Mouse (Mus musculus) MEL (cell line): ENCODE data around the gene Creb1. TPM values are rescaled to one million over a fixed set of nuclear protein-coding genes. Genes with fewer than 3 reads are reported as not detected.

Experiments used
- DNase-seq: peaks from one replicate; pipeline ENCODE4 v3.0.0; 2011; ENCODE audit warnings: low read depth, low spot score
- H3K27ac ChIP-seq: 2 replicates; pipeline ENCODE4 v1.5.1; 2012; ENCODE audit warnings: low read depth, mild to moderate bottlenecking, control low read depth, low read length, moderate library complexity; ENCODE audit not compliant: control insufficient read depth
- H3K27me3 ChIP-seq, 2 experiments: fragments of 150-350 bp in 1 of 2; sonication (generic) in 1 of 2; 2 replicates each; pipeline ENCODE4 v1.6.1; 2012; ENCODE audit warnings: low read length in 2 of 2, mild to moderate bottlenecking in 2 of 2, improper control_type of control experiment in 1 of 2, moderate library complexity in 1 of 2; ENCODE audit not compliant: insufficient read depth in 2 of 2, control insufficient read depth in 1 of 2
- H3K36me3 ChIP-seq, 2 experiments: 2 replicates each; pipeline ENCODE4 v1.6.1; 2012 to 2014; ENCODE audit warnings: low read length in 2 of 2, improper control_type of control experiment in 1 of 2, inconsistent platforms in 1 of 2, mild to moderate bottlenecking in 1 of 2; ENCODE audit not compliant: insufficient read depth in 2 of 2, control insufficient read depth in 1 of 2
- H3K4me1 ChIP-seq, 2 experiments: fragments of 150-350 bp in 1 of 2; sonication (generic) in 1 of 2; 2 replicates each; pipeline ENCODE4 v1.6.1; 2012; ENCODE audit warnings: low read length in 2 of 2, improper control_type of control experiment in 1 of 2, mild to moderate bottlenecking in 1 of 2; ENCODE audit not compliant: insufficient read depth in 2 of 2, control insufficient read depth in 1 of 2
- H3K4me3 ChIP-seq, 2 experiments: fragments of 150-350 bp in 1 of 2; sonication (generic) in 1 of 2; 2 replicates each; pipeline ENCODE4 v1.5.1; 2012; ENCODE audit warnings: low read depth in 2 of 2, low read length in 2 of 2, mild to moderate bottlenecking in 2 of 2, moderate library complexity in 2 of 2, control low read depth in 1 of 2, improper control_type of control experiment in 1 of 2; ENCODE audit not compliant: control insufficient read depth in 1 of 2, insufficient read depth in 1 of 2
- H3K79me2 ChIP-seq: 2 replicates; pipeline ENCODE4 v1.6.1; 2012; ENCODE audit warnings: mild to moderate bottlenecking, low read length, moderate library complexity; ENCODE audit not compliant: control insufficient read depth, poor library complexity, insufficient read depth
- H3K9ac ChIP-seq: 2 replicates; pipeline ENCODE4 v1.6.1; 2012; ENCODE audit warnings: low read depth, mild to moderate bottlenecking, control low read depth, low read length, moderate library complexity; ENCODE audit not compliant: control insufficient read depth, poor library complexity, severe bottlenecking
- H3K9me3 ChIP-seq: fragments of 150-350 bp; sonication (generic); replicated peaks from 2 replicates; pipeline ENCODE4 v1.6.1; 2012; ENCODE audit warnings: mild to moderate bottlenecking, low read length, improper control_type of control experiment, moderate library complexity; ENCODE audit not compliant: insufficient read depth
- CHD1 ChIP-seq: IDR thresholded peaks from 2 replicates; pipeline ENCODE4 v1.6.1; 2012; ENCODE audit warnings: low read depth, mild to moderate bottlenecking, inconsistent platforms, low read length, improper control_type of control experiment
- E2F4 ChIP-seq: IDR thresholded peaks from 2 replicates; pipeline ENCODE4 v1.6.1; 2011; ENCODE audit warnings: low read depth, low read length, improper control_type of control experiment, borderline replicate concordance
- ETS1 ChIP-seq: IDR thresholded peaks from 2 replicates; pipeline ENCODE4 v1.6.1; 2012; ENCODE audit warnings: low read depth, mild to moderate bottlenecking, inconsistent platforms, low read length, improper control_type of control experiment, moderate library complexity
- GABPA ChIP-seq: IDR thresholded peaks from 2 replicates; pipeline ENCODE4 v1.6.1; 2012; ENCODE audit warnings: low read depth, mild to moderate bottlenecking, inconsistent platforms, low read length, improper control_type of control experiment, moderate library complexity
- GATA1 ChIP-seq: IDR thresholded peaks from 2 replicates; pipeline ENCODE4 v1.6.1; 2011; ENCODE audit warnings: low read depth, low read length, improper control_type of control experiment
- HCFC1 ChIP-seq: IDR thresholded peaks from 2 replicates; pipeline ENCODE4 v1.6.1; 2012; ENCODE audit warnings: low read depth, mild to moderate bottlenecking, inconsistent platforms, low read length, improper control_type of control experiment, moderate library complexity
- JUND ChIP-seq: IDR thresholded peaks from 2 replicates; pipeline ENCODE4 v1.6.1; 2011; ENCODE audit warnings: low read depth, mild to moderate bottlenecking, improper control_type of control experiment, low read length
- KAT2A ChIP-seq: conservative IDR thresholded peaks from 2 replicates; pipeline ENCODE4 v1.6.1; 2012; ENCODE audit warnings: low read depth, low read length, improper control_type of control experiment, inconsistent platforms
- MAFK ChIP-seq: IDR thresholded peaks from 2 replicates; pipeline ENCODE4 v1.6.1; 2011; ENCODE audit warnings: low read depth, mild to moderate bottlenecking, low read length, improper control_type of control experiment, borderline replicate concordance
- MAZ ChIP-seq: IDR thresholded peaks from 2 replicates; pipeline ENCODE4 v1.6.1; 2012; ENCODE audit warnings: low read depth, mild to moderate bottlenecking, inconsistent platforms, low read length, improper control_type of control experiment
- MXI1 ChIP-seq: IDR thresholded peaks from 2 replicates; pipeline ENCODE4 v1.6.1; 2011; ENCODE audit warnings: mild to moderate bottlenecking, low read depth, low read length, improper control_type of control experiment
- MYB ChIP-seq: IDR thresholded peaks from 2 replicates; pipeline ENCODE4 v1.6.1; 2011; ENCODE audit warnings: mild to moderate bottlenecking, low read depth, low read length, improper control_type of control experiment
- NRF1 ChIP-seq: IDR thresholded peaks from 2 replicates; pipeline ENCODE4 v1.6.1; 2014; ENCODE audit warnings: low read depth, mild to moderate bottlenecking, inconsistent platforms, low read length, improper control_type of control experiment, moderate library complexity; ENCODE audit not compliant: poor library complexity, insufficient read depth, severe bottlenecking
- POLR2A ChIP-seq, 2 experiments: IDR thresholded peaks; 2 replicates each; pipeline ENCODE4 v1.6.1; 2011 to 2012; ENCODE audit warnings: low read length in 2 of 2, mild to moderate bottlenecking in 2 of 2, control low read depth in 1 of 2, improper control_type of control experiment in 1 of 2, low read depth in 1 of 2, moderate library complexity in 1 of 2; ENCODE audit not compliant: control insufficient read depth in 1 of 2, insufficient read depth in 1 of 2, poor library complexity in 1 of 2
- SIN3A ChIP-seq: IDR thresholded peaks from 2 replicates; pipeline ENCODE4 v1.6.1; 2012; ENCODE audit warnings: low read length, improper control_type of control experiment, inconsistent platforms
- TBP ChIP-seq: IDR thresholded peaks from 2 replicates; pipeline ENCODE4 v1.8.0; 2011; ENCODE audit warnings: low read depth, low read length, improper control_type of control experiment
- TCF12 ChIP-seq: IDR thresholded peaks from 2 replicates; pipeline ENCODE4 v1.6.1; 2014; ENCODE audit warnings: low read depth, mild to moderate bottlenecking, inconsistent platforms, low read length, improper control_type of control experiment, moderate library complexity
- UBTF ChIP-seq: IDR thresholded peaks from 2 replicates; pipeline ENCODE4 v1.6.1; 2012; ENCODE audit warnings: low read depth, mild to moderate bottlenecking, inconsistent platforms, low read length, improper control_type of control experiment, moderate library complexity, borderline replicate concordance; ENCODE audit not compliant: insufficient read depth
- USF1 ChIP-seq: IDR thresholded peaks from 2 replicates; pipeline ENCODE4 v1.6.1; 2014; ENCODE audit warnings: low read depth, mild to moderate bottlenecking, inconsistent platforms, low read length, improper control_type of control experiment, moderate library complexity
- USF2 ChIP-seq, 2 experiments: IDR thresholded peaks; 2 replicates each; pipeline ENCODE4 v1.6.1; 2011 to 2012; ENCODE audit warnings: improper control_type of control experiment in 2 of 2, low read length in 2 of 2, borderline replicate concordance in 1 of 2, inconsistent platforms in 1 of 2, low read depth in 1 of 2, mild to moderate bottlenecking in 1 of 2; ENCODE audit not compliant: insufficient read depth in 1 of 2
- ZKSCAN1 ChIP-seq: IDR thresholded peaks from 2 replicates; pipeline ENCODE4 v1.6.1; 2012; ENCODE audit warnings: low read depth, mild to moderate bottlenecking, inconsistent platforms, low read length, improper control_type of control experiment, moderate library complexity
- polyA plus RNA-seq, 2 experiments: library from polyadenylated mRNA; stranded (reverse) in 1 of 2; unstranded in 1 of 2; fragments of >175 nt in 1 of 2; fragments of >200 nt in 1 of 2; gene quantifications; 2 replicates each; pipeline versions ENCODE4 v1.2.1 to v1.2.4; 2012; ENCODE audit warnings: low replicate concordance in 2 of 2, low read depth in 1 of 2; ENCODE audit not compliant: insufficient read length in 2 of 2, insufficient read depth in 1 of 2, missing spikeins in 1 of 2
- total RNA-seq: library from RNA; depleted of rRNA; stranded (reverse); fragments of 300-350 nt; gene quantifications from 2 replicates; pipeline ENCODE4 v1.2.3, GENCODE M21; 2012

The Creb1 gene
- total and polyA plus RNA-seq, 3 experiments = 21.8 to 49.1 (median 22.8) TPM

DNA sequence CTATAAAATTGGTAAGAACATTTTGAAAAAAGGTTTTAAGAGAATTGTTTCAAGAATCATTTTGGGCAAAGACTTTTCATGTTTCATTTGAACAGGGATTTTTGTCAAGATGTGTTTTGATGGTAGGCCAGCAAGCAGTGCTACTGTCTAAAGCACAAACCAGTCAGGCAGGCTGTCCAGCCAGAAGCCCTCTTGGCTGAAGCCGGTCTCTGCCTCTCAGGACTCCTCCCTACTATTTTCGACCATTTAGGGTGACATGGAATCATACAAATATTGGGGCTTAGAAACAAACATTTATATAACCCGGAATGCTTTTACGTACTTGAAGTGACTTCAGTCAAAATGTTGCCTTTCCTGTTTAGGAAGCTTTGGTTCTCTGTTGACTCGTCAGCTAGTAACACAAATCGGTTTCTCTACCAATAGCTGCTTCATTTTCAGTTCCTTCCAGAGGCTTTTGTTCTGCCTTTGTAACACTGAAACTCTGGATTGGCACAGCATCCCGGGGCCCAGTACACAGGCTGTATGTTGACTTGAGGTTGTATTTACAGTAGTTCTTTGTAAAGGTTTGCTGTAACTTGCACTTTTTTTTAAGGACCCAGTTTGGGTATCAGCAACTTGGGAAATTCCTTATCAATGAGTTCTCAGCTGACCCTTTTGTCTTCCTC, 68.1 kb downstream of the Creb1 start:
- TF ChIP-seq MAZ (no peak), KAT2A (no peak), CHD1 (no peak), ZKSCAN1 (no peak), HCFC1 (no peak), USF1 (no peak), UBTF (no peak), JUND (no peak), MXI1 (no peak), GABPA (no peak), SIN3A (no peak)
- Histone ChIP-seq H3K9me3 (no peaks in the 10 kb centered on the region), H3K4me3 (no peak overlapping the region), H3K27me3 (no peaks in the 10 kb centered on the region), H3K27ac (no peak overlapping the region), H3K36me3 (peaks cover 0 to 7% of the 10 kb centered on the region in 2 experiments; a peak in 3 of 4 replicates), H3K9ac (no peak overlapping the region), H3K79me2 (no peaks in the 10 kb centered on the region), H3K4me1 (no peaks in the 10 kb centered on the region)
- DNase-seq = no peak

GRCm38 (mm10) chr1:64601242-64601842, 68.9 kb downstream of the Creb1 start:
- H3K36me3 ChIP-seq = peaks cover 0 to 4% of the 10 kb centered on the region in 2 experiments; a peak in 3 of 4 replicates
- H3K9me3 ChIP-seq = no peaks in the 10 kb centered on the region
- no peak overlapping the region for H3K27ac ChIP-seq
- TF ChIP-seq SIN3A (no peak), NRF1 (no peak), UBTF (no peak), POLR2A (IDR thresholded peaks at IDR 0.05; ENCODE audit: control insufficient read depth in 1 of 2, insufficient read depth in 1 of 2, low read depth in 1 of 2, low read length in 2 of 2, poor library complexity in 1 of 2) (no peak), TBP (no peak), GATA1 (no peak), ETS1 (no peak), MYB (no peak), MAFK (no peak), USF2 (IDR thresholded peaks at IDR 0.05; ENCODE audit: borderline replicate concordance in 1 of 2, insufficient read depth in 1 of 2, low read depth in 1 of 2, low read length in 2 of 2) (no peak), E2F4 (no peak), TCF12 (no peak), HCFC1 (no peak)
- H3K79me2 ChIP-seq = no peaks in the 10 kb centered on the region
- DNase-seq = no peak
- H3K27me3 ChIP-seq = no peaks in the 10 kb centered on the region
- no peak overlapping the region for H3K9ac ChIP-seq
- no peaks in the 10 kb centered on the region for H3K4me1 ChIP-seq
- H3K4me3 ChIP-seq = no peak overlapping the region
